Mouse (Mus musculus): ENCODE results near the gene Sptb.

The Sptb gene

GRCm38 (mm10) chr12:76710351-76711100 lies at the start of gene Sptb:
Sptb (minus strand) TSS chr12:76710547.
- peak; percentile 95 to 98 for DNase-seq

- DNase-seq, result peak; percentile 38 to 62
Measured at GRCm38 (mm10) chr12:76752652-76753318, 42.4 kb upstream of the Sptb start.

- DNase-seq, result peak; percentile 28 to 43
Measured at GRCm38 (mm10) chr12:76750866-76751459, 40.6 kb upstream of the Sptb start.

- no peak for DNase-seq
Measured at GRCm38 (mm10) chr12:76727955-76728354, 17.6 kb upstream of the Sptb start.

- DNase-seq, result no peak
Measured at GRCm38 (mm10) chr12:76722026-76722425, 11.7 kb upstream of the Sptb start.

- no peak for DNase-seq
Measured at GRCm38 (mm10) chr12:76720572-76720971, 10.2 kb upstream of the Sptb start.

GRCm38 (mm10) chr12:76718384-76718783 lies 8.0 kb upstream of the Sptb start:
- DNase-seq, result no peak

- peak; percentile 87 to 88 for DNase-seq
Measured at GRCm38 (mm10) chr12:76709795-76710350, 474 bp downstream of the Sptb start.

GRCm38 (mm10) chr12:76708956-76709794 lies 1.2 kb downstream of the Sptb start:
- DNase-seq, result peak; percentile 82

GRCm38 (mm10) chr12:76708181-76708580 lies 2.2 kb downstream of the Sptb start:
- DNase-seq, result no peak

- DNase-seq, result no peak
Measured at GRCm38 (mm10) chr12:76696380-76696935, 13.9 kb downstream of the Sptb start.

- no peak for DNase-seq
Measured at GRCm38 (mm10) chr12:76695773-76696172, 14.6 kb downstream of the Sptb start.

- peak; percentile 67 to 71 for DNase-seq
Measured at GRCm38 (mm10) chr12:76694801-76695505, 15.4 kb downstream of the Sptb start.

GRCm38 (mm10) chr12:76687498-76688200 lies 22.7 kb downstream of the Sptb start:
- DNase-seq, result peak in 1 of 2 experiments; percentile 46

GRCm38 (mm10) chr12:76685647-76686046 lies 24.7 kb downstream of the Sptb start:
- no peak for DNase-seq

- peak; percentile 84 to 85 for DNase-seq
Measured at GRCm38 (mm10) chr12:76684493-76684892, 25.9 kb downstream of the Sptb start.

- DNase-seq, result no peak
Measured at GRCm38 (mm10) chr12:76681937-76682336, 28.4 kb downstream of the Sptb start.

- DNase-seq, result no peak
Measured at GRCm38 (mm10) chr12:76677068-76677467, 33.3 kb downstream of the Sptb start.

- peak in 1 of 2 experiments; percentile 43 for DNase-seq
Measured at GRCm38 (mm10) chr12:76676477-76676876, 33.9 kb downstream of the Sptb start.

- DNase-seq, result no peak
Measured at GRCm38 (mm10) chr12:76675364-76675763, 35.0 kb downstream of the Sptb start.

GRCm38 (mm10) chr12:76673794-76674222 lies 36.5 kb downstream of the Sptb start:
- DNase-seq, result no peak

Data from cerebellum, postnatal 36 days (tissue).